Mouse (Mus musculus) bone marrow macrophage, adult 2 months (primary cell): ENCODE data around the gene Trib3. TPM values are rescaled to one million over a fixed set of nuclear protein-coding genes. Genes with fewer than 3 reads are reported as not detected.

Source experiments
- H3K27ac ChIP-seq: 2 replicates; pipeline ENCODE4 v1.5.1; 2012; ENCODE audit warnings: low read depth, low read length; ENCODE audit not compliant: insufficient read depth
- H3K4me1 ChIP-seq: 2 replicates; pipeline ENCODE4 v1.6.1; 2012; ENCODE audit warnings: low read length; ENCODE audit not compliant: control insufficient read depth, insufficient read depth
- H3K4me3 ChIP-seq: 2 replicates; pipeline ENCODE4 v1.5.1; 2012; ENCODE audit warnings: mild to moderate bottlenecking, low read length, moderate library complexity; ENCODE audit not compliant: insufficient read depth
- CTCF ChIP-seq: IDR thresholded peaks from 2 replicates; pipeline ENCODE4 v1.5.1; 2012; ENCODE audit warnings: low read depth, mild to moderate bottlenecking, low read length, moderate library complexity
- POLR2A ChIP-seq: IDR thresholded peaks from 2 replicates; pipeline ENCODE4 v1.6.1; 2012; ENCODE audit warnings: mild to moderate bottlenecking, low read depth, low read length, borderline replicate concordance
- polyA plus RNA-seq: library from polyadenylated mRNA; stranded (reverse); fragments of >200 nt; gene quantifications from 2 replicates; pipeline ENCODE4 v1.2.4, GENCODE M21; 2012; ENCODE audit not compliant: missing spikeins, insufficient read depth, insufficient read length

Trib3 gene
- polyA plus RNA-seq, 1 experiment, result 1.5 TPM

DNA sequence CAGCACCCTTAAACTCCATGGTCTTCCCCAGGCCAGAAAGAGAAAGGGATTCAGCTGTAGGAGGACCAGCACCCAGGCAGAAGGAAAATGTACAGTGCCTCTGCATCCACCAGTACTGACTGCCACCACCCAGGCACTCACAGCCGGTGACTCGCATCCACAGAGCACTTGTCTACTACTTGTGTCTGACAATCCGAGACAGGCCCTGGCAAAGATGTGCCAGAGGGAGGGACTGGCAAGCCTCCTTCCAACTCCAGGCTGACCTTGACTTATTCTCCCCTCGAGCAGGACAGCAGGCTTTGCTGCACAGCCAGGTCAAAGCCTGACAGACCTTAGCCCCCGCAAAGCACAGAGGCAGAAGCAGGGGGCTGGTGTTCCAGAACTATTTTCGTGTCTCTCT is 26.8 kb downstream of the Trib3 start:
- TF ChIP-seq CTCF (no peak), POLR2A (no peak)
- no peak overlapping the region for H3K4me3 ChIP-seq
- no peak overlapping the region for H3K27ac ChIP-seq
- H3K4me1 ChIP-seq, result no peaks in the 10 kb centered on the region

- TF ChIP-seq POLR2A (no peak), CTCF (no peak)
Measured at GRCm38 (mm10) chr2:152313926-152314325, 29.9 kb downstream of the Trib3 start.

DNA sequence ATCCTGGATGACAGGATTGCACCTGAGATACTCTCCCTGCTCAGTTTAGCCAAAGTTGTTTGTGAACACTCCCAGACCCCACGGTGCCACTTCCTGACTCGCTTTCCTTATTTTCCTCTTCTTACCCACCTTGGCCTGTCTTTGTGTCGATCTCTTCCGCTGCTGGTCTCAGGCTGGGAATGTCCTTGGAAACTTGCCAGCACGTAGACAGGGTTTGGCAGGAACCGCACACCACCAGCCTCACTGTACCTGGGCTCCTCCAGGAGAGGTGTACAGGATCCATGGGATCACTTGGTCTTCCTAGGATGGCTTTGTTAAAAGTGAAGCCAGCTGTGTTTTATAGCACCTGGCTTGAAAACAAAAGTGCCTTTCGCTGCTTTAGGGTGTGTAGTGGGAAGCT is 30.8 kb downstream of the Trib3 start:
- no peak overlapping the region for H3K27ac ChIP-seq
- H3K4me3 ChIP-seq, result no peak overlapping the region

More at GRCm38 (mm10) chr2:152313926-152314325, 29.9 kb downstream of the Trib3 start:
- Histone ChIP-seq H3K27ac (no peak overlapping the region), H3K4me1 (no peaks in the 10 kb centered on the region), H3K4me3 (no peak overlapping the region)

GRCm38 (mm10) chr2:152307186-152307585 is 36.6 kb downstream of the Trib3 start:
- TF ChIP-seq POLR2A, result no peak
- TF ChIP-seq CTCF, result no peak
- Histone ChIP-seq H3K4me1 (no peaks in the 10 kb centered on the region), H3K27ac (no peak overlapping the region), H3K4me3 (no peak overlapping the region)

More for the DNA sequence above, 30.8 kb downstream of the Trib3 start:
- no peaks in the 10 kb centered on the region for H3K4me1 ChIP-seq
- TF ChIP-seq CTCF, result no peak
- no peak for TF ChIP-seq POLR2A

GRCm38 (mm10) chr2:152305480-152305879 is 38.4 kb downstream of the Trib3 start:
- Histone ChIP-seq H3K27ac (no peak overlapping the region), H3K4me1 (no peaks in the 10 kb centered on the region), H3K4me3 (no peak overlapping the region)
- TF ChIP-seq CTCF (no peak), POLR2A (no peak)

GRCm38 (mm10) chr2:152303781-152304180 is 40.1 kb downstream of the Trib3 start:
- TF ChIP-seq POLR2A (no peak), CTCF (no peak)
- no peaks in the 10 kb centered on the region for H3K4me1 ChIP-seq
- no peak overlapping the region for H3K4me3 ChIP-seq
- no peak overlapping the region for H3K27ac ChIP-seq

GRCm38 (mm10) chr2:152302862-152303261 is 41.0 kb downstream of the Trib3 start:
- Histone ChIP-seq H3K4me1 (peaks cover 5% of the 10 kb centered on the region), H3K4me3 (no peak overlapping the region), H3K27ac (no peak overlapping the region)
- TF ChIP-seq CTCF (no peak), POLR2A (no peak)

DNA sequence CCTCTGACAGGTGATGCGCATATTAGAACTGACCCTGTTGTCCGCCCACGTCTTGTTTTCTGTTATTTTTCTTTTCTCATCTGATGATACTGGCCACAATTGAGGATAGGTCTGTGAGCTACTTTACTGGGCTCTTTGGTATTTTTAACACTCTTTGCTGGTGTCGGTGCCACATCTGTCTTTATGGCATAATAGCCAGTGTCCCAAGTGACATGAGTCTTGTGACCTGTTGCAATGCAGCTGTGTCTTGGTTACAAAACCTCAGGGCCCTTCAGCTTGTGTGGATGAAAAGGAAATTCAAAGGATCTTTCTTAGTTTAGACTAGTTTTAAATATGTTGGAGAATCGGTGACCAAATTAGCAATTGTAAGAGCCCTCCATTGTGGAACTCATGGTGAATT is 49.3 kb downstream of the Trib3 start:
- H3K4me1 ChIP-seq, result peaks cover 33% of the 10 kb centered on the region
- H3K4me3 ChIP-seq, result peak overlapping the region; percentile 87
- peak overlapping the region; percentile 61 for H3K27ac ChIP-seq
- TF ChIP-seq CTCF, result no peak
- TF ChIP-seq POLR2A, result no peak

- TF ChIP-seq CTCF (no peak), POLR2A (peak; percentile 95)
- Histone ChIP-seq H3K4me3 (peak within 1 kb of the TSS; percentile 87), H3K4me1 (peaks cover 33% of the 10 kb centered on the region), H3K27ac (peak within 1 kb of the TSS; percentile 61)
Measured at GRCm38 (mm10) chr2:152293727-152294475, 49.9 kb downstream of the Trib3 start, which contains the start of gene Tbc1d20. Gene Tbc1d20 (plus strand): TSS chr2:152293828.

DNA sequence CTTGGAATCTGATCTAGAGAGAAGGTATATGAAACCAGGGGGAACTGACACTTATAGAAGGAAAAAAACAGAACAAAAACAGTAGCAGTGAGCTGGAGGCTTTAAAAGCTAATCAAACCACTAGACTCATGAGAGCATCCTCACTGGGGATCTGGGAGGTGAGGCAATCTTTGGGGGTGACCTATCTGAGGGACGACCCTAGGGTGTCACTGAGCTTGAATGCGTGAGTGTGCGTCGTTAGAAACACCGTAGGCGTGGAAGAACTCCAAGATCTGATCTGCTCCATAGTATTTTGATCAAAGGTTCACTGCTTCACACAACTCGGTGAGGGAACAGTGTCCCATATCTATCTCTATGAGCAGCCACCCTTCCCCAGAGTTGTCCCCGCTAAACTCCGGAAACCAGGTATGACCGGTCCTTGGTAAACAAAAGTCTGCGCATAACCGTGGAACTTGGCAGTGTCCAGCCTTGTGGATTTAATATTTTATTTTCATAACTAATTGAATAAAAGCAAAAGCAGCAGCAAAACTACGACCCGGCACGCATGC is 50.6 kb downstream of the Trib3 start:
- peak overlapping the region; percentile 87 for H3K4me3 ChIP-seq
- TF ChIP-seq CTCF, result no peak
- 0 out of 2 replicates have a peak, but pooled peaks have one; percentile 36 for TF ChIP-seq POLR2A
- no peak overlapping the region for H3K27ac ChIP-seq
- peaks cover 31% of the 10 kb centered on the region for H3K4me1 ChIP-seq
